Mouse (Mus musculus): ENCODE measurements around the gene Cox18. TPM values are rescaled to one million over a fixed set of nuclear protein-coding genes. Genes with fewer than 3 reads are reported as not detected.
"Not testable (repeated sequence)": the region's sequence is repeated elsewhere in the genome, so short reads cannot be mapped to it uniquely, and the experiment has no call there.

Gene Cox18
- polyA plus RNA-seq (2014; fragmentation: Nextera tagmentation; extraction: Ambion mirVana), result 29.0 and 31.4 TPM in 2 replicates

- DNase-seq (ENCODE audit: low spot score), result peak; percentile 100
- ATAC-seq (replicated peaks; ENCODE audit: insufficient number of reproducible peaks, low FRiP score, low TSS enrichment, low read depth), result peak; percentile 99
- Histone ChIP-seq H3K36me3 (replicated peaks; ENCODE audit: control insufficient read depth, insufficient read depth, low read depth, low read length) (no peaks in the 10 kb centered on the region; the same call in 1 of the 2 replicates), H3K27me3 (ENCODE audit: control insufficient read depth, insufficient read depth, low read length) (no peaks in the 10 kb centered on the region), H3K27ac (replicated peaks; ENCODE audit: low read depth, low read length) (peak within 1 kb of the TSS; percentile 76), H3K4me2 (ENCODE audit: low read depth, low read length) (peak within 1 kb of the TSS; percentile 63), H3K9ac (replicated peaks; ENCODE audit: low read length) (peak within 1 kb of the TSS; percentile 85), H3K4me3 (ENCODE audit: low read depth, low read length) (peak within 1 kb of the TSS; percentile 81), H3K4me1 (ENCODE audit: control insufficient read depth, insufficient read depth, low read length) (no peaks in the 10 kb centered on the region; the same call in 1 of the 2 replicates), H3K9me3 (replicated peaks; ENCODE audit: control insufficient read depth, low read length) (no peaks in the 10 kb centered on the region)
- under 1% methylated on average over 60 of the region's 62 CpGs for WGBS
Measured at GRCm38 (mm10) chr5:90223534-90224381, at the start of gene Cox18. TSS of gene Cox18 (minus strand) at chr5:90224001.

- not testable (repeated sequence) for H3K9me3 ChIP-seq (replicated peaks; ENCODE audit: control insufficient read depth, low read length); H3K9ac ChIP-seq (replicated peaks; ENCODE audit: low read length); H3K4me3 ChIP-seq (ENCODE audit: low read depth, low read length); H3K27me3 ChIP-seq (ENCODE audit: control insufficient read depth, insufficient read depth, low read length); ATAC-seq (replicated peaks; ENCODE audit: insufficient number of reproducible peaks, low FRiP score, low TSS enrichment, low read depth); H3K4me1 ChIP-seq (ENCODE audit: control insufficient read depth, insufficient read depth, low read length); H3K4me2 ChIP-seq (ENCODE audit: low read depth, low read length); H3K36me3 ChIP-seq (replicated peaks; ENCODE audit: control insufficient read depth, insufficient read depth, low read depth, low read length); H3K27ac ChIP-seq (replicated peaks; ENCODE audit: low read depth, low read length); DNase-seq (ENCODE audit: low spot score)
- WGBS, result 79% methylated on average over 2 of the region's 2 CpGs
Measured at GRCm38 (mm10) chr5:90262230-90262629, 38.4 kb upstream of the Cox18 start.

GRCm38 (mm10) chr5:90257023-90257422 lies 33.2 kb upstream of the Cox18 start:
- Histone ChIP-seq H3K4me1 (ENCODE audit: control insufficient read depth, insufficient read depth, low read length) (no peaks in the 10 kb centered on the region), H3K27me3 (ENCODE audit: control insufficient read depth, insufficient read depth, low read length) (no peaks in the 10 kb centered on the region), H3K9ac (replicated peaks; ENCODE audit: low read length) (no peak overlapping the region), H3K4me2 (ENCODE audit: low read depth, low read length) (no peak overlapping the region), H3K27ac (replicated peaks; ENCODE audit: low read depth, low read length) (no peak overlapping the region), H3K36me3 (replicated peaks; ENCODE audit: control insufficient read depth, insufficient read depth, low read depth, low read length) (peaks cover 3% of the 10 kb centered on the region; the same call in 1 of the 2 replicates), H3K9me3 (replicated peaks; ENCODE audit: control insufficient read depth, low read length) (no peaks in the 10 kb centered on the region), H3K4me3 (ENCODE audit: low read depth, low read length) (no peak overlapping the region)
- 96% methylated on average over 3 of the region's 3 CpGs for WGBS
- DNase-seq (ENCODE audit: low spot score) (no peak), ATAC-seq (replicated peaks; ENCODE audit: insufficient number of reproducible peaks, low FRiP score, low TSS enrichment, low read depth) (no peak)

- no peak overlapping the region for H3K9ac ChIP-seq (replicated peaks; ENCODE audit: low read length)
- H3K36me3 ChIP-seq (replicated peaks; ENCODE audit: control insufficient read depth, insufficient read depth, low read depth, low read length), result peaks cover 9% of the 10 kb centered on the region
- ATAC-seq (replicated peaks; ENCODE audit: insufficient number of reproducible peaks, low FRiP score, low TSS enrichment, low read depth) (no peak), DNase-seq (ENCODE audit: low spot score) (no peak)
- no peak overlapping the region for H3K4me3 ChIP-seq (ENCODE audit: low read depth, low read length)
- no peaks in the 10 kb centered on the region for H3K27me3 ChIP-seq (ENCODE audit: control insufficient read depth, insufficient read depth, low read length)
- H3K9me3 ChIP-seq (replicated peaks; ENCODE audit: control insufficient read depth, low read length), result no peaks in the 10 kb centered on the region
- H3K4me1 ChIP-seq (ENCODE audit: control insufficient read depth, insufficient read depth, low read length), result no peaks in the 10 kb centered on the region
- no peak overlapping the region for H3K27ac ChIP-seq (replicated peaks; ENCODE audit: low read depth, low read length)
- no peak overlapping the region for H3K4me2 ChIP-seq (ENCODE audit: low read depth, low read length)
Measured at GRCm38 (mm10) chr5:90247503-90247902, 23.7 kb upstream of the Cox18 start.

GRCm38 (mm10) chr5:90246987-90247386 lies 23.2 kb upstream of the Cox18 start:
- H3K4me3 ChIP-seq (ENCODE audit: low read depth, low read length), result no peak overlapping the region
- no peak for ATAC-seq (replicated peaks; ENCODE audit: insufficient number of reproducible peaks, low FRiP score, low TSS enrichment, low read depth)
- no peak overlapping the region for H3K27ac ChIP-seq (replicated peaks; ENCODE audit: low read depth, low read length)
- 78% methylated on average over 2 of the region's 2 CpGs for WGBS
- H3K9me3 ChIP-seq (replicated peaks; ENCODE audit: control insufficient read depth, low read length), result no peaks in the 10 kb centered on the region
- DNase-seq (ENCODE audit: low spot score), result no peak
- H3K9ac ChIP-seq (replicated peaks; ENCODE audit: low read length), result no peak overlapping the region
- H3K4me2 ChIP-seq (ENCODE audit: low read depth, low read length), result no peak overlapping the region
- no peaks in the 10 kb centered on the region for H3K4me1 ChIP-seq (ENCODE audit: control insufficient read depth, insufficient read depth, low read length)
- H3K27me3 ChIP-seq (ENCODE audit: control insufficient read depth, insufficient read depth, low read length), result no peaks in the 10 kb centered on the region
- peaks cover 10% of the 10 kb centered on the region for H3K36me3 ChIP-seq (replicated peaks; ENCODE audit: control insufficient read depth, insufficient read depth, low read depth, low read length)

- Histone ChIP-seq H3K4me3 (ENCODE audit: low read depth, low read length) (no peak overlapping the region), H3K36me3 (replicated peaks; ENCODE audit: control insufficient read depth, insufficient read depth, low read depth, low read length) (peaks cover 10% of the 10 kb centered on the region), H3K4me1 (ENCODE audit: control insufficient read depth, insufficient read depth, low read length) (no peaks in the 10 kb centered on the region), H3K27me3 (ENCODE audit: control insufficient read depth, insufficient read depth, low read length) (no peaks in the 10 kb centered on the region), H3K9ac (replicated peaks; ENCODE audit: low read length) (no peak overlapping the region), H3K4me2 (ENCODE audit: low read depth, low read length) (no peak overlapping the region), H3K27ac (replicated peaks; ENCODE audit: low read depth, low read length) (no peak overlapping the region), H3K9me3 (replicated peaks; ENCODE audit: control insufficient read depth, low read length) (no peaks in the 10 kb centered on the region)
- DNase-seq (ENCODE audit: low spot score) (no peak), ATAC-seq (replicated peaks; ENCODE audit: insufficient number of reproducible peaks, low FRiP score, low TSS enrichment, low read depth) (no peak)
- WGBS, result 81% methylated on average over 4 of the region's 4 CpGs
Measured at GRCm38 (mm10) chr5:90246567-90246966, 22.8 kb upstream of the Cox18 start.

- ATAC-seq (replicated peaks; ENCODE audit: insufficient number of reproducible peaks, low FRiP score, low TSS enrichment, low read depth) (no peak), DNase-seq (ENCODE audit: low spot score) (no peak)
- H3K27ac ChIP-seq (replicated peaks; ENCODE audit: low read depth, low read length), result no peak overlapping the region
- no peak overlapping the region for H3K9ac ChIP-seq (replicated peaks; ENCODE audit: low read length)
- no peaks in the 10 kb centered on the region for H3K4me1 ChIP-seq (ENCODE audit: control insufficient read depth, insufficient read depth, low read length)
- H3K4me3 ChIP-seq (ENCODE audit: low read depth, low read length), result no peak overlapping the region
- WGBS, result 73% methylated on average over 4 of the region's 4 CpGs
- H3K4me2 ChIP-seq (ENCODE audit: low read depth, low read length), result no peak overlapping the region
- H3K9me3 ChIP-seq (replicated peaks; ENCODE audit: control insufficient read depth, low read length), result no peaks in the 10 kb centered on the region
- H3K27me3 ChIP-seq (ENCODE audit: control insufficient read depth, insufficient read depth, low read length), result no peaks in the 10 kb centered on the region
- H3K36me3 ChIP-seq (replicated peaks; ENCODE audit: control insufficient read depth, insufficient read depth, low read depth, low read length), result peaks cover 10% of the 10 kb centered on the region
Measured at GRCm38 (mm10) chr5:90245416-90245815, 21.6 kb upstream of the Cox18 start.

- Histone ChIP-seq H3K9ac (replicated peaks; ENCODE audit: low read length) (no peak overlapping the region), H3K27ac (replicated peaks; ENCODE audit: low read depth, low read length) (no peak overlapping the region), H3K9me3 (replicated peaks; ENCODE audit: control insufficient read depth, low read length) (no peaks in the 10 kb centered on the region), H3K4me2 (ENCODE audit: low read depth, low read length) (no peak overlapping the region), H3K27me3 (ENCODE audit: control insufficient read depth, insufficient read depth, low read length) (no peaks in the 10 kb centered on the region), H3K36me3 (replicated peaks; ENCODE audit: control insufficient read depth, insufficient read depth, low read depth, low read length) (peaks cover 8% of the 10 kb centered on the region), H3K4me1 (ENCODE audit: control insufficient read depth, insufficient read depth, low read length) (no peaks in the 10 kb centered on the region), H3K4me3 (ENCODE audit: low read depth, low read length) (no peak overlapping the region)
- WGBS, result 96% methylated on average over 8 of the region's 8 CpGs
- DNase-seq (ENCODE audit: low spot score) (no peak), ATAC-seq (replicated peaks; ENCODE audit: insufficient number of reproducible peaks, low FRiP score, low TSS enrichment, low read depth) (no peak)
Measured at GRCm38 (mm10) chr5:90235217-90235616, 11.4 kb upstream of the Cox18 start.

Data from embryonic facial prominence, embryonic 11.5 days (tissue).